Mouse (Mus musculus): Measurements from ENCODE around the gene Crybb1.
A peak's percentile ranks its signal among the peaks of the same experiment; 100 is the strongest.

Crybb1 gene

DNA sequence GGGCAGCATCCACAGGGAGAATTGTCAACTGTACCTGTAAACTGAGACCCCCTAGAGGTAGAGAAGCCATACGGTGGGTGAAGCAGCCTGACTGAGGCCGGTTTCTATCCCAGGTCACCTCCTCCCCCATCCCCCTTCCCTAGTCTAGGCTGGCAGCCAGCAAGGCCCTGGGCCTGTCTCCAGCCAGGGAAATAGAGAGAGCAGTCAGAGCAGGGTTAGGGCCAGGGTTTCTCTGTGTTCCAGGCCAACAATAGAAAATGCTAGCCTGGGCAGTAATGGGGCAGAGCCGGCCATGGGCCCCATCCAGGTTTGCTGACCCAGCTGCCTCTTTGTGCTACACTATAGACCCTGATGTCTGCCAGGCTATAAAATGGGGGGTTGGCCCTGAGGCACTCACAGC lies at the start of gene Crybb1:
Gene Crybb1, plus strand, starts transcription at position 390 of the 400 bp plus-strand sequence.
- peak; percentile 87 to 93 for DNase-seq

DNA sequence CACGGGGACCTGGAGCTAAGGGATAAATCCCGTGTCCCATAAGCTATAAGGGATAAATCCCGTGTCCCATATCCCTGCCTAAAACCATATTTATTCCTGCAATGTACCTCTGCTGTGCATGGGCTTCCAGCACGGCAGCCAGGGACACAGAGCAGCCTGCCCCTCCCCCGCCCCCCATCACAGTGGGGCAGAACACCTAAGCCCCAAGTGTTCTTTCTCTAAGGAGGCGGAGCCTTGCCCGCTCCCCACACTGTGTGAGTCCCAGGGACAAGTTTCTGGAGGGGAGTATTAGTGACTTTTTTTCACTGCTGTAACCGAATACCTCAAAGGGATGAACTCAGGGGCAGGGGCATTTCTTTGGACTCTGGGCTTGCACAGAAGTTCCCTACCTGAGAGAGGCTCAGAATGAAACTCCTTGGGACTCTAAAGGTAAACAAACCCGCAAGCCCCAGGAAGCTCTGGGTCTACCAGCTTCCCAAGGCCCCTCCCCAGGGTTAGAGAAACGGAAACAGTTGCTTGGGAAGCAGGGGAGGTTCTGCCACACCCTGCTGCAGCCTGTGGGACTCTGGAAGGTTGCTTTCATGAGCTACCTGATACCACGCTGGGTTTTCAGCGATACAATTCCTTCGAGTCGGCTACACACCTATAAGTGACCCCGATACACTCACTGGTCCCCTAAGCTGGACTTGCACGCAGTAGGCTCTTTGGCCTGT lies 48.9 kb upstream of the Crybb1 start:
- DNase-seq: no peak

DNA sequence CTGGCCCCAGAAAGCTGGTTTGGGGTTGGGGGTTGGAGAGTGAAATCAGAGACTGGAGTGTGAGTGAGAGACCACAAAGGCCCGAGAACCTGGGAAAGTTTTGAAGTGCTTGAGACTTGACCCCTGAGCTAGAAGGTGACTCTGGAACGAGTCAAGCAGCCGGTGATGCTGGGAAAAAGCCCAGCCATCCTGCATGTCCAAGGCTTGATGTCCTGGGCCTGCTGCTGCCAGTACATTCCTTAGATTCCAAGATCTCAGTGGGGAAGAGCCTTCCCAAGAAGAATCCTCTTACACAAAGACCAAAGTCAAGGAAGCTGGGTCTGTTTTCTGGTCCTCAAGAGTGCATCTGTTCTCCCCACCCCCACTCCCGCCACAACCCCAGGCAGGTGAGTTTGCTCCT lies 47.3 kb upstream of the Crybb1 start:
- no peak for DNase-seq

DNA sequence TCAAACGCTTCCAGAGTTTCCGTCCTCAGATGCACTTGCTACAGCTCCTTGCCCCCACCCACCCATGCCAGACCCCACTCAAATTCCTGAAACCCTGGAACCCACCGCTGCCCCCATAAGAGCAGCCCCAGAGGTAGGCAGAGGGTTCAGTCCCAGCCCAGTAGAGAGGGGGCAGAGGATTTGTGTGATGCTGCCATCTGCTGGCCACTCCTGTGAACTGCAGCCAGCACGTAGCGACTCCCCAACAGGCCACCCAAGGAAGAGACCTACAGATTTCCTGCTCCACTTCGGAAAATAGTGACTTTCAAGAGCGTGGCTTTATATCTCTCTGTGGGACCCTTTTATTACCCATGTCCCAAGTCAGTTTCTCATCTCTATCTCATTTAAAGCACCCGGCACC lies 45.5 kb upstream of the Crybb1 start:
- peak; percentile 81 to 82 for DNase-seq

DNA sequence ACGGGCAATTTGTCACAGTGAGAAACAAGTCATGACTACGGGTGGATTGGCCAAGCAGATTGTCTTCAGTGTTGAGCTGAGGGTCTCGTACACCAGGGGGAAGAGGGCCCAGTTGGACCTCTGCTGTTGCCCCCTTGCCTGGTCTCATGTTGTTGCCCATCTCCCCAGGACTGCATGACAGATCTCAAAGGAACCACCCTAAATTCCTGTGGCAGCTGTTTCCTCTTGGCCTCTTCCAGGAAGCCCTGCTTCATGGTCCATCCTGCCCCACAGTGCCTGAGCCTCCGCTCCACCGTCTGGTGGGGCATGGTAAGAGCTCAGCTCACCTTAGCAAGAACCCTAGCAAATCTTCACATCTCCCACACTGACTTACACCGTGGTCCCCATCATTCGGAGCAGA lies 43.7 kb upstream of the Crybb1 start:
- DNase-seq: no peak

DNA sequence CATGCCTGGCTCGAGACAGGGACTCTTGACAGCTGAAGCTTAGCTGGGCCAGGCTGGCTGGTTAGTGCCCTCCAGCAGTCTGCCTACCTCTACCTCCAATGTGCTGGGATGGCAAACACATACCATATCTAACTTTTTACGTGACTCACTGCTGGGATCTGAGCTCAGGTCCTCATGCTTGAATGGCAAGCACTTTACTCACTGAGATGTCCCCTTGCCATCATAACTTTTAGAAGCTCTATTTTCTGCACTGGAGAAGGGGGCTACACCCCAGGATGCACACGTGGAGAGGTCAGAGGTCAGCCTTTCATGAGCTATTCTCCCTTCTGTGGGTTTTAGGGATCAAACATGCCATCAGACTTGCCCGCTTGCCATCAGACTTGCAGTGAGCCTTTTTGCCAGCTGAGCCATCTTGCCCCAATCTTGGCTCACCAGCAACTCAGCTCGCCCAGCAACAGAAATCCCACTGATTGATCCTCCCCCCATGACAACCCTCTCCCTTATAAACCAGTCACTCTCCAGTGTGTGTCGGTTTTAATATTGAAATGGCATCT lies 42.8 kb upstream of the Crybb1 start:
- DNase-seq: no peak

DNA sequence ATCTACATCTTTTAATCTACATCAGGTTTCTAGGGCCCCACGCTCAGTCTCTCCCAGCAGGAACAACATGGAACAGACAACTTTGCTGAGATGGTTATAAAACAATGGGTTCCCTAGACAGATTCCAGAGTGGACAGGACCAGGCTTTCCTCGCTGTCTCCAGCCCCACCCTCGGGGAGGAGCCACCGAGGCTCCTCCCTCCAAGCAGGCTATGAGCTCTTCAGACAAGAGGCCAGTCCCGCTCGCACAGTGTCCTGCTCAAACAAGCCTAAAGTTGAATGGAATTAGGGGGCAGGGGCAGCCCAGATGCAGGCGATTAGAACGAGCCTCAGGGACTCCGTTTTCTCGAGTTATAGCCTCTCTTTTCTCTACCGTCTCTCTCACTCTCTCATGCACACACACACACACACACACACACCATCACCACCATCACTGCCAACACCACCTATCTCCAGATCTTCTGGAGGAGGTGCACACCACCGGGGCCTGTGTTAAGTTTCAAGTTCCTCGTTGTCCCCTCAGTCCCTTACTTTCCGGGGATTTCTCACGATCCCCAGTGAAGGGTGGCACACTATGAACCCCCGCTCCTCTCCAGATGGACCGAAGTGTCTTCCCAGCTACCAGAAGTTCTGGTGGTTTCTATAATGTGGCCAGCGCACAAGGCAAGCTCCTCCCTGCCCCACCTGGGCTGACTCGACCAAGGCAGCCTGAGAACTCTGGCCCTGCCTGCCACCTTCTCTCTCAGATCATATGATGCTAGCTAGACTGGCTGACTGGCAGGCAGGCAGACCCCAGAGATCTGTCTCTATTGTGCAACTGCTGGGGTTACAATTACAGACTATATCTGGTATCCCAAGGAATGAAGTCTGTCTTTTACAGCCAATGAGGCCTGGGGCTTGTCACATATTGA lies 42.0 kb upstream of the Crybb1 start:
- peak; percentile 39 to 54 for DNase-seq

DNA sequence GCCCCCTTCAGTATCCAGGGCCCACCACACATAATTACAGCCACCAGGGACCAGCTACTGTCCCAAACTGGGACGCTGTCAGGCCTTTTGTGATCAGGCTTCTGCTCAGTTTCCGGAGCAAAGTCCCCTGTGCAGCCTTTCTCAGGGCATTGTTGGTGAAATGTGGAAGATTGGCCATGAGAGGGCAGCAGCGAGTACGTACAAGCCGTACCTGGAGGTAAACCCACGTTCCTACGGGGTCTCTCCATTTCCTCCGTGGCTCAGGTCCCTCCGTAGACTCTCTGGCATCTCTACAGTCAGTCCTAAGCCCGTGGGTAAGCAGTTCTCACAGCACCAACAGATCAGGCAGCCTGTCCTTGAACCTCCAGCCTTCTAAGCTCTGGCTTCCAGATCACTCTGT lies 41.2 kb upstream of the Crybb1 start:
- DNase-seq: peak; percentile 84 to 90

DNA sequence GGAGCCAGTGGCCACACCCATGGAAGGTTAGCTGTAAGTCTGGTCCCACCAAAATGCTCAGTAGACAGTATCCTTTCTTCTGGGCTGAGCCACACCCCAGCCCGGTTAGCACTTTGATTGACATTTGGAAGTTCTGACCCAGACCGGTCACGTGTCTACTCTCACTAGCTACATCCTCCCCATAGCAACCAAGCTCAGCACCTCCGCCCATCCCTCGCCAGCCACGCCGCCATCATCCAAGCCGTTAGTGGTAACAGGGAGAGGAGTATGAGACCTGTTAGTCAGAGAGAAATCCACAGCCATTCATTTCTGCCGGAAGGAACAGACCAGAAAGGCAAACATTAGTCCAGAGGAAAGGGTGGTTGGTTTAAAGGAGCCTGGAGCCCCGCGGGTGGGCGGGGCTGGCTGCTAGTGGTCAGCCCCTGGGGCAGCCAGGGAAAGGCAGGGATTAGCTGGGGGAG lies 40.3 kb upstream of the Crybb1 start:
- peak in 1 of 2 experiments; percentile 25 for DNase-seq

DNA sequence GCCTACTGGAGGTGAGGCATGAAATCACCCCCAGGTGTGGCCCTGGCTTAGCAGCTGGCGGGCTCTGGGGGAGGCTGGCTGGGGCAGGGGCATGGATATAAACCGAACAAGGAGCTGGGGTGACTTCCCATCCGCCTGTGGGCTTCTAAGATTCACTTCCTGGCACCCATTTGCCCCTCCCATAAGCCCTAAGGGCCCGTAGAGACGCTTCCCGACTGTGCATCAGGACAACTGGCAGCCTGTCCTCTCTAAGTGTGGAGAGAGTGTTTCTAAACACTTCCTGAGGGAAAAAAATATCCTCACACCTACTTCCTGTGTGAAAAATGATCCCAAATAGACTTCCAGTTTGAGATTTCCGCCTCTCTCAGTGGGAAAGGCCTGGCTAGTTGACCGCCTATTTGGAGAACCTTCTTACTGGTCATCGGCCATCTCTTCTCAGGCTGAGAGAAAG lies 39.8 kb upstream of the Crybb1 start:
- DNase-seq: peak in 1 of 2 experiments; percentile 18

DNA sequence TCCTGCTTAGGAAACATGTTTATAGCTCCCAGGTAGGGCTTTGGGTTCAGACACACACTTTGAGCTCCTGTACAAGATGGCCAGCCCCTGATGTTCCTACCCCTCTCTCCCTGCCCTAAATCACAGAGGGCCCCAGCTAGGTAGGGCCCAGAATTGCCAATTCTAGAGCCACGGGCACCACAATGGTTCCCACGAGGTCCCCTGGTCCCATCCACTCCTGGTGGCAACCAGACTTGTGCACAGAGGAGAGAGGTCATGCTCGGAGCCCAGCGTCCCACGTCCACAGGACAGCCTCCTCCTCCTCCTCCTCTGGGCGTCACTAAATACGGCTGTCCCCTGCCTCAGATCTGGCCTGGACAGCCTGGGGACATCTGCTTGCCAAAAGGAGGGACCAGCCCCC lies 39.3 kb upstream of the Crybb1 start:
- no peak for DNase-seq

DNA sequence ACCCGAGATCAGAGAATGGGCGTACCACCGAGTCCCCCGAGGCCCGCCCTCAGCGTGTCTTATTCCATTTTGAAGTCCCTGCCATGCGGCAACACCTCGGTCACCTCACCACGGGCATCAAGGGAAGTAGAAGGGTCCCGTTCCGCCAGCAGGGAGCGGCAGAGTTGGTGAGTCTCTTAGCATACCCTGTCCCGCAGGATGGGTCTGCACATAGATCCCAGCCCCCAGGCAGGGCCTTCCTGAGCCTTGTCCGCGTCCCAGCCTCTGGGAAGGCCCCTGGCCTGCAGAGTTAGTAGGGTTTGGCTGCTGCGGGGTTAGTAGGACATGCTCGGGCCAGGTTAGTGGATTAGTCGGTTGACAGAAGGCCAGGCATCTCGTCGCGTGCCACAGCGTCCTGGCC lies 38.6 kb upstream of the Crybb1 start:
- DNase-seq: no peak

DNA sequence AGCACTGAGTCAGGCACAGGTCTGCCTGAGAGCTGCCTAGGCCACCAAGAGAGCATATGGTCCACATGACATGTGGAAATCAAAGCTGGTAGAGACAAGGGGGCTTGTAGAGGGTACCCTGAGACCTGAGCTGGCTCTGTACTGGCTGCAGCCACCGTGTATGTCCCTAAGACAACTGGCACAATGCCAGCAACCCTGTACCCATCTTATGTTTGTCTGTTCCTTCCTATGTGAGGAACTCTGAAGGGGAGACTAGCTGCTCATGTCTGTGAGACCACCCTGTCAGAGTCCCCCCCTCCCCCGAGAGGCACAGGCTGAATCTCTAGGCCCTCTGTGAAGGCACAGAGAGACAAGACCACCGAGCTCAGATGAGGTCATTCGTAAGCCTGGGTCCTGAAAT lies 36.9 kb upstream of the Crybb1 start:
- no peak for DNase-seq

DNA sequence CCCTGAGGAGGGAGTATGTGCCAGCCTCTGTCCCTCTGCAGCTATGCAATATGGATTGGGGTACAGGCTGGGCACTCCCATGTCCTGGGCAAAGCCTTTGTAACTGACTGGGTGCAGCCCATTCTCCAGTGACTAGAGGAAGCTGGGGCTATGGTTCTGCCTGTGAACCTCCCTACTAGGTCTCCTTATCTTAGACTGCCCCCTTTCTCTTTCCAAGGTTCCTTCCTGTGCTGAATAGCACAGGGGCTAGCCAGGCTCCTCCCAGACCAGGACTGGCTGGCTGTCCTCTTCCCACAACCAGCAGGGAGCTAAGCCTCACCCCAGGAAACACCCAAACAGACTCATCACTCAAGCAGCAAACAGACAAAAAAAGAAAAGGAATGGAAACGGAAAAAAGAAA lies 36.2 kb upstream of the Crybb1 start:
- no peak for DNase-seq

DNA sequence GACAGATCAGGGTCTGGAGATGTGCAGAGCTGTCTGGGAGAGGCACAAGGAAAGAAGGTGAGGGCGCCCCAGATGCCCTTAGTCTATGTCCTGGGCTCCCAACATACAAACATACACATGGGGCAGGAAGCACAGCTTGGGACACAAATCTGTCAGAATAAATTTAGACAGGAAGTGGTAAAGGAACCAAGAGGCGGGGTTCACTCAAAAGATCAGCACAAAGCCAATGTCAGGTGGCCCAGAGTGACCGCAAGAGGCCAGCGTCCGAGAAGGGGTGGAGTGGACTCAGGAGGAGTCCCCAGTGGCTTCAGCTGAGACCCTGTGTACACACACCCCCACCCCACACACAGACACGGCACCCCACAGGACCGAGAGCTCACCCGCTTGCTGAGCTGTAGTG lies 35.4 kb upstream of the Crybb1 start:
- DNase-seq: no peak

DNA sequence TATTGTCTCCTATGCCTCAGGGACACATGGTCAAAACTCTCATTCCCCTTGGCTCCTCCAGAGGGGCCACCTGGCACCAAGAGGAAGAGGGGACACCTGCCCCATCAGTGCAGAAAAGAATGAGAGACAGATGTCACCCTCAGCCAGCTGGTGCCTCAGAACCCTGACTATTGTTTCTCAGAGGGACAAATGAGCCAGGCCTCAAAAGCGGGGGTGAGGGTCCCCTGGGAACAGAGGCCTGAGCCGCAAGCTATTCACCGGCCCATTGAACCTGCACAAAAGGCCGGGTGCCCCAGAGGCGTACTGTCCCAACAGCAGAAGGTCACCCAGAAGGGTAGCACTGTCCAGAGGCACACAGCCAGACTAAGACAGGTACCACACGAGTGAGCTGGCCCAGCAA lies 30.0 kb upstream of the Crybb1 start:
- no peak for DNase-seq

DNA sequence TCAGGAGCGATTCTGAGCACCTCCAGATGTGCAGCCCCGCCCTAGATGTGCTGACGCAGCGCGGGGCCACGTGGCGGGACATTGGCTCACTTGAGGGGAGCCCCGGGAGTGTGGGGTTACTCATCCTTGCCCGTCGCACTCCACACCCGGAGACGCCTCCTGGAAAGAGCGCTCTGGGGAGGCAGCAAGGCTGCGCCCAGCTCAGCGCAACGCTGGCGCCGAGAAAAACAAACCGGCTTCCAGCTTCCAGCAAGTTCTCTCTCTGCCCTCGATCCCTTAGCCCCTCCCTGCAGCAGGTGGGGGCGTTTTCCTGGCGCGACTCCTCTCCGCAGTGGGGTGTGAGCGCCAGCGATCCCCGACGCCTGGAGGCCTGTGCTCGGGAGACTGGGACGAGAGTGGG lies 28.3 kb upstream of the Crybb1 start:
- DNase-seq: peak; percentile 47 to 64

DNA sequence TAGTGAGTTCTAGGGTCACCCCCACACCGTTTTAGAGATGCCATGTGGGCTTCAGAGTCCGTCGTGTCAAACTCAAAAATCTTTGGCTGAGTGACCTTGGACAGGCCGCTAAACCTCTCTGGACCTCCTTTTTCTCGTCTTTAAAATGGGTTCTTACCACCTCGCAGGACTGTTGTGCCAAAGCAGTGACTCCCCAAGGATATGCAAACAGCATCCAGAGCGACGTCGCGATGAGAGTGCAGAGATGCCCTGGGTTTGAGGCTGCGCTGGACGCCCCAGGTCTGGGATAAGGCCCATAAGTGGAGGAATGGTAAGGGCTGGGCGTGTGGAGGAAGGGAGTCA lies 27.7 kb upstream of the Crybb1 start:
- no peak for DNase-seq

DNA sequence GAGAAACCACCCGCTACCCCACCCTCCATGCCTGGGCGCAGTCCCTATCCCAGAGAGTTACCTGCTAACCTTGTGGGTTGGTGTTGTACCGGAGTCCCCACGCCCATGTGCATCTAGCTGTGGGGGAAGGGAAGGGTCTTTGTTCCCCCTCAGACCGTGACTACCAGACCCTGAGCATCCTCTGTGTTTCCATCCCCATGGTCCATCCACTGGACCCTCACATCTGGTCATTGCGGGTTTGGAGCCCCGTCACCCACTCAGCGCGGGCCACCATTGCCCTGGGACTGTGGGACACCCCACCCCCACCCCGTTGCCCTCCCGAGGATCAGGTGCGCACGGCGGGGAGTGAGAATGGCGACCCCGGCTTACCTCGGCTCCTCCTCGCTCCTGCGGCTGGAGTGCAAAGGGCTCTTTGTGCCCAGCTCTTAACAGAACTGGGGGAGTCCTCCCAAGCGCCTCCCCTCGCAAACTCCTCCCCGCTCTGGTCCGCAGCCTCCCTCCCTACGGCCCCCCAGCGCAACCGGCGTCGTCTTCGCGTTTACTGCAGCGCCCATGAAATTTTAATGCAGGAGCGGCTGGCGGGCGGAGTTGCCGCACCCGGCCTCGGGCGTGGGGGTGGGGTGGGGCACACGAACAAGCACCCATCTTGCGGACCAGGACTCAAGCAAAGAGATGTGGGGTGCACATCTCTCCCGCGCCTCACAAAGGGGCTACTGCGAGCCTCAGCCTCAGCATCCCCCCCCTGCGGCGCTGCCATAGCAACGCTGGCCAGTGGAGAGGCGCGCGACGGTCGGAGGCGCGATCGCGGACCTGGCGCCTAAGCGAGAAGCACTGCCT lies 27.2 kb upstream of the Crybb1 start:
- peak; percentile 73 to 80 for DNase-seq

DNA sequence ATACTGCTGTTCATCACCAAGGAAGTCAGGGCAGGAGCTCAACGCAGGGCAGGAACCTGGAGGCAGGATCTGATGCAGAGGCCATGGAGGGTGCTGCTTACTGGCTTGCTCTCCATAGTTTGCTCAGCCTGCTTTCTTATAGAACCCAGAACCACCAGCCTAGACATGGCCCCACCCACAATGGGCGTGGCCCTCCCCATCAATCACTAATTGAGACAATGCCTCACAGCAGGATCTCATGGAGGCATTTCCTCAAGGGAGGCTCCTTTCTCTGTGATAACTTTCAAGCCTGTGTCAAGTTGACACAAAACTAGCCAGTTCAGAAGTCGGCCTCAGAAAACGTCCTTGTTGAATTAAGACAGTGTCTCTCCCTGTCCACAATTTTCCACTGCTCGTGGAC lies 19.8 kb upstream of the Crybb1 start:
- DNase-seq: no peak

DNA sequence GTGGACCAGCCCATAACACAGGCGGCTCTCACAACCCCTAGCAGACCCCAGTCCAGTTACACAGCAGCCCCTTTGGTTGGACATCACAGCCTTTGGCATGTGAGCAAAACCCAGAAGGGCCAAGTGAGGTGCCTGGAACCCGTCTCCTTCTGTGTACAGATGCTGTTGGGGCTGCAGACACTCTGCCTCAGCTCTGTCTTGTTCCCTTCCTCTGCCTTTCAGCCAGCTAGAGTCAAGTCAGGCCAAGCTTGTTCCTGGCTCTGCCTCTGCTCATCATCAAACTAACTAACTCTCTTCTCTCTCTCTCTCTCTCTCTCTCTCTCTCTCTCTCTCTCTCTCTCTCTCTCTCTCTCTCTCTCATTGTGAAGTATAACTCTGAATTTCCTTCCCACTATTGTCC lies 19.0 kb upstream of the Crybb1 start:
- no peak for DNase-seq

DNA sequence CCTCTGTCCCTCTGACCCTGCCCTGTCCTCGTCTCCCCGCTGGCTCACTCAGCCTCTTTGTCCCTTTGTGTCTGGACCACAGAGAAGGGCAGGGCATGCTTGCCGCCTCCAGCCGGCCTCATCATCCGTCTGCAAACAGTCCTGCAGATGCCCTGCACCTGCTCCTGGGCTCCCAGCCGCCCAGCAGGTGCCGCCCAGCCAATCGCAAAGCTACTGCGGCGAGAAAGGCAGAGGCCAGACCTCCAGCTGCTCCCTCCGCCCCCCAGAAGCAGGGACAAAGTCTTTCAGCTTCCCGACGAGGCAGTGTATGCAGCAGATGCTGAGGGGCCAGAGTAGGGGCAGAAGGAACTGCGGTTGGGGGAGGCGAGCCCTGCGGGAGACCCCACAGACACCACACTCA lies 18.2 kb upstream of the Crybb1 start:
- peak; percentile 58 to 68 for DNase-seq

Measured in cerebellum, postnatal 14 days (tissue).